Mouse (Mus musculus): Measurements from ENCODE around the gene Tprg. TPM values are rescaled to one million over a fixed set of nuclear protein-coding genes. Genes with fewer than 3 reads are reported as not detected.
A peak's percentile ranks its signal among the peaks of the same experiment; 100 is the strongest.

Tprg gene
- polyA plus RNA-seq, 1 experiment from 2014 or later = 0.85 TPM

DNA sequence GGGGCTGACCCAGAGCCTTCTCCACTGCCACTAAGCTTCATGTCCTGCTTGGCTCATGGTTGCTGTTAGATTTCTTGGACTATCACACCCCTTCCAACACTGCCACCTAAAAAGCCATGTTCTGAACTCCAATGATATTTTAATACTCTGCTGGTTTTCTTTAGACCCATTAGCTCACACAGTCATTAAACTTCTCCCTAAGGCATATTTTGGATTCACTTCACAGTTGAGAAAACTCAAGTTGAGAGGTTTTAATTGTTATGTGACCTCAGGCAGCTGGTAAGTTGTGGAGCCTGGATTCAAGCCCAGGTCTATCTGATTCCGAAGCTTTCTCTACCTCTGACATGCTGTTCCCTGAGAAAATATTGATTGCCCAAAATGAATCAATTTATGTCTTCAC, 11.6 kb downstream of the Tprg start:
- no peak overlapping the region for H3K9ac ChIP-seq (replicated peaks; ENCODE audit: low read depth, low read length)
- H3K27me3 ChIP-seq (ENCODE audit: control insufficient read depth, insufficient read depth, low read length) = no peaks in the 10 kb centered on the region
- 56% methylated on average over 1 of the region's 1 CpGs for WGBS
- no peaks in the 10 kb centered on the region for H3K4me1 ChIP-seq (ENCODE audit: control insufficient read depth, insufficient read depth, low read length)
- no peak for ATAC-seq (ENCODE audit: insufficient number of reproducible peaks, insufficient read depth, low FRiP score, low read depth)
- H3K4me2 ChIP-seq (replicated peaks; ENCODE audit: low read depth, low read length) = no peak overlapping the region
- no peaks in the 10 kb centered on the region for H3K36me3 ChIP-seq (ENCODE audit: control insufficient read depth, insufficient read depth, low read length)
- no peak overlapping the region for H3K27ac ChIP-seq (ENCODE audit: low read length)
- H3K4me3 ChIP-seq (ENCODE audit: low read depth, low read length) = no peak overlapping the region
- H3K9me3 ChIP-seq (ENCODE audit: control insufficient read depth, low read depth, low read length) = no peaks in the 10 kb centered on the region

- no peaks in the 10 kb centered on the region for H3K27me3 ChIP-seq (ENCODE audit: control insufficient read depth, insufficient read depth, low read length)
- no peaks in the 10 kb centered on the region for H3K9me3 ChIP-seq (ENCODE audit: control insufficient read depth, low read depth, low read length)
- no peaks in the 10 kb centered on the region for H3K36me3 ChIP-seq (ENCODE audit: control insufficient read depth, insufficient read depth, low read length)
- H3K9ac ChIP-seq (replicated peaks; ENCODE audit: low read depth, low read length) = no peak overlapping the region
- no peak overlapping the region for H3K27ac ChIP-seq (ENCODE audit: low read length)
- 89% methylated on average over 4 of the region's 4 CpGs for WGBS
- H3K4me3 ChIP-seq (ENCODE audit: low read depth, low read length) = no peak overlapping the region
- H3K4me1 ChIP-seq (ENCODE audit: control insufficient read depth, insufficient read depth, low read length) = no peaks in the 10 kb centered on the region
- H3K4me2 ChIP-seq (replicated peaks; ENCODE audit: low read depth, low read length) = no peak overlapping the region
- no peak for ATAC-seq (ENCODE audit: insufficient number of reproducible peaks, insufficient read depth, low FRiP score, low read depth)
Observed at GRCm38 (mm10) chr16:25302616-25303015, 16.0 kb downstream of the Tprg start.

DNA sequence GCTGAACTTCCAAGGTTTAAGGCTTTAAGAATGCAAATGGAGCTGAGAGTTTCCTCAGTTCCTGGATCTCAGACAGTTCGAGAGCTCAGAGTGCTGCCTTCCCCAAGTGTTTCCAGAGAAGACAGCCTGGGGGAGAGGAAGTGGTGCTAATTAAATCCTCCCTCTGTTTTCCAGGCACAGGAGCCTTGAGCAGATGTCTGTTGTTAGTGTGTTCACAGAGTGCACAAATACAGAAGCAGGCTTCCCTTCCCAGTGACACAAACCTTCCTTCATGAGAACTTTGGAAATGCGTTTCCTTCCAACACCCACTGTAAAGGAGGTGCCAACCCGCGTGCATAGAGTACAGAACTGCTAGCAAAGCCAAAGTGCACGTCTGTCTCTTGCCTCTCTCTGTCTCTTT, 27.4 kb downstream of the Tprg start:
- WGBS = 73% methylated on average over 5 of the region's 5 CpGs
- no peak overlapping the region for H3K4me2 ChIP-seq (replicated peaks; ENCODE audit: low read depth, low read length)
- no peaks in the 10 kb centered on the region for H3K4me1 ChIP-seq (ENCODE audit: control insufficient read depth, insufficient read depth, low read length)
- ATAC-seq (ENCODE audit: insufficient number of reproducible peaks, insufficient read depth, low FRiP score, low read depth) = no peak
- H3K9ac ChIP-seq (replicated peaks; ENCODE audit: low read depth, low read length) = no peak overlapping the region
- H3K27me3 ChIP-seq (ENCODE audit: control insufficient read depth, insufficient read depth, low read length) = no peaks in the 10 kb centered on the region
- H3K4me3 ChIP-seq (ENCODE audit: low read depth, low read length) = no peak overlapping the region
- no peaks in the 10 kb centered on the region for H3K9me3 ChIP-seq (ENCODE audit: control insufficient read depth, low read depth, low read length)
- H3K36me3 ChIP-seq (ENCODE audit: control insufficient read depth, insufficient read depth, low read length) = no peaks in the 10 kb centered on the region
- H3K27ac ChIP-seq (ENCODE audit: low read length) = no peak overlapping the region

GRCm38 (mm10) chr16:25315090-25315489, 28.5 kb downstream of the Tprg start:
- H3K27me3 ChIP-seq (ENCODE audit: control insufficient read depth, insufficient read depth, low read length) = no peaks in the 10 kb centered on the region
- ATAC-seq (ENCODE audit: insufficient number of reproducible peaks, insufficient read depth, low FRiP score, low read depth) = peak; percentile 58; the same call in 1 of the 2 replicates
- H3K4me3 ChIP-seq (ENCODE audit: low read depth, low read length) = no peak overlapping the region
- H3K9ac ChIP-seq (replicated peaks; ENCODE audit: low read depth, low read length) = no peak overlapping the region
- H3K4me1 ChIP-seq (ENCODE audit: control insufficient read depth, insufficient read depth, low read length) = no peaks in the 10 kb centered on the region
- no peak overlapping the region for H3K4me2 ChIP-seq (replicated peaks; ENCODE audit: low read depth, low read length)
- 52% methylated on average over 3 of the region's 3 CpGs for WGBS
- no peak overlapping the region; the same call in 1 of the 2 replicates for H3K27ac ChIP-seq (ENCODE audit: low read length)
- H3K9me3 ChIP-seq (ENCODE audit: control insufficient read depth, low read depth, low read length) = no peaks in the 10 kb centered on the region
- H3K36me3 ChIP-seq (ENCODE audit: control insufficient read depth, insufficient read depth, low read length) = no peaks in the 10 kb centered on the region

DNA sequence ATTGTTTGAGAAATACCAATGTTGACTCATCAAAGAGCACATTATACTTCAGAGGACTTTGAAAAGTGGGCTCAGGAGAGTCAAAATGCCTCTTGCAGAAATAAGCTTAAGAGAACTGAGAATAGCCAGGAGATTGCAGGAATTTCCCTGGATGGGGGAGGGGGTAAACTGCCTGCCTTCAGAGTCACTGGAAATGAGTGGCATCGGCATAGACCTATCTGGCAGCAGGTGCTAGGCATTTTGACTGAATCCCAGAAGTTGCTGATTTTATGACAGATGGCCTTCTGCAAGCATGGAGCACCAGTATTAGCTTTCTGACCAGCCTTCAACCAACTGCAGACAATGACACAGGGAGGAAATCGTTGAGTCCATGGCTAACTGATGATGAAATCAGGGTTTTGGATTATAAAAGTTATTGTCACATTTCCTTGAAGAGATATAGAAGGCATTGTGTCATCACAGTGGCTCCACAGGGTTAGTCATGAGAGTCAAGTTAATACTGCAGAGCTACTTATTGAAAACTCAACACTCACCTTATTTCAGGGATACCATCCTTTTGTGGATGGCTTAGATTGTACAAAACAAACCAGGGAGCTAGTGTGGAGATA, 39.1 kb downstream of the Tprg start:
- Histone ChIP-seq H3K36me3 (ENCODE audit: control insufficient read depth, insufficient read depth, low read length) (no peaks in the 10 kb centered on the region), H3K27me3 (ENCODE audit: control insufficient read depth, insufficient read depth, low read length) (no peaks in the 10 kb centered on the region), H3K27ac (ENCODE audit: low read length) (no peak overlapping the region), H3K9ac (replicated peaks; ENCODE audit: low read depth, low read length) (no peak overlapping the region), H3K9me3 (ENCODE audit: control insufficient read depth, low read depth, low read length) (no peaks in the 10 kb centered on the region), H3K4me1 (ENCODE audit: control insufficient read depth, insufficient read depth, low read length) (no peaks in the 10 kb centered on the region), H3K4me3 (ENCODE audit: low read depth, low read length) (no peak overlapping the region), H3K4me2 (replicated peaks; ENCODE audit: low read depth, low read length) (no peak overlapping the region)
- no peak for ATAC-seq (ENCODE audit: insufficient number of reproducible peaks, insufficient read depth, low FRiP score, low read depth)
- WGBS = 83% methylated on average over 2 of the region's 2 CpGs

DNA sequence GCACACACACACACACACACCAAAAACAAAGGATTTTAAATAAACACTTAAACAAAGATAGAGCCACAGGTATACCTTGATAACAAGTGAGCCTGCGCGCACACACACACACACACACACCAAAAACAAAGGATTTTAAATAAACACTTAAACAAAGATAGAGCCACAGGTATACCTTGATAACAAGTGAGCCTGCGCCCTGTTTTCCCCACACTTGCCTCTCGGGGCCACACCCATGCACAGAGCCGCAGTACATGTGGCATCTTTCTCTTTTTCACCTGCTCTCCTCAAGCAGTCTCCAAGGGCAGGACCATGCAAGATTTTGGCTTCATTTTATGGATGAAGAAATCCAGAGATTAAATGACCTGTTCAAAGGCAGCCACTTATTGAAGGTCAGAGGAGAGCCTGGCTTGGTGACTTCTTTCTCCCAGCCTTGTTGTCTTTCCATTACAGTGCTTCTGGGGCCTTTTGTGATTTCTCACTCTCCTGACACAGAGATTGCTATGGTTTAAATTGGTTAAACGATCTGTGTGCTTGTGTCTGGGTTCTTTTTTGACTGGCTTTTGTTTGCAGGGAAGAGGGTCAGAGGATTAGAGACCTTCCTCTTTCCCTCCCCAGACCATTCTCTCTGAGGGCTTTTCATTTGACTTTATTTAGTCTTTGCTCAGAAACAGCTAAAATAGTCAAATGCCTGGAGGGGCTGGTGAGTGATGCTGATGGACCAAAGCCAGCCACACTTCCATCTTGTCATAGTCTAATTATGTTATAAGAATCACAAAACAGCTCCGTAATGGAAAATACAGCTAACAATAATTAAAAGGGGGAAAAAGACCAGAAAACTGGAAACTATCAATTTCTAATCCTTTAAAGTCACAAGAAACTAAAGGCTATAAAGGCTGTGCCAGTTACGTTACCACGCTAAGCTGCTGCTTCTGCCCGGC, 46.9 kb downstream of the Tprg start:
- no peak overlapping the region for H3K27ac ChIP-seq (ENCODE audit: low read length)
- no peaks in the 10 kb centered on the region for H3K9me3 ChIP-seq (ENCODE audit: control insufficient read depth, low read depth, low read length)
- no peak for ATAC-seq (ENCODE audit: insufficient number of reproducible peaks, insufficient read depth, low FRiP score, low read depth)
- H3K4me3 ChIP-seq (ENCODE audit: low read depth, low read length) = no peak overlapping the region
- 75% methylated on average over 10 of the region's 10 CpGs for WGBS
- no peaks in the 10 kb centered on the region for H3K27me3 ChIP-seq (ENCODE audit: control insufficient read depth, insufficient read depth, low read length)
- H3K4me2 ChIP-seq (replicated peaks; ENCODE audit: low read depth, low read length) = no peak overlapping the region
- no peaks in the 10 kb centered on the region for H3K4me1 ChIP-seq (ENCODE audit: control insufficient read depth, insufficient read depth, low read length)
- no peaks in the 10 kb centered on the region for H3K36me3 ChIP-seq (ENCODE audit: control insufficient read depth, insufficient read depth, low read length)
- no peak overlapping the region for H3K9ac ChIP-seq (replicated peaks; ENCODE audit: low read depth, low read length)

DNA sequence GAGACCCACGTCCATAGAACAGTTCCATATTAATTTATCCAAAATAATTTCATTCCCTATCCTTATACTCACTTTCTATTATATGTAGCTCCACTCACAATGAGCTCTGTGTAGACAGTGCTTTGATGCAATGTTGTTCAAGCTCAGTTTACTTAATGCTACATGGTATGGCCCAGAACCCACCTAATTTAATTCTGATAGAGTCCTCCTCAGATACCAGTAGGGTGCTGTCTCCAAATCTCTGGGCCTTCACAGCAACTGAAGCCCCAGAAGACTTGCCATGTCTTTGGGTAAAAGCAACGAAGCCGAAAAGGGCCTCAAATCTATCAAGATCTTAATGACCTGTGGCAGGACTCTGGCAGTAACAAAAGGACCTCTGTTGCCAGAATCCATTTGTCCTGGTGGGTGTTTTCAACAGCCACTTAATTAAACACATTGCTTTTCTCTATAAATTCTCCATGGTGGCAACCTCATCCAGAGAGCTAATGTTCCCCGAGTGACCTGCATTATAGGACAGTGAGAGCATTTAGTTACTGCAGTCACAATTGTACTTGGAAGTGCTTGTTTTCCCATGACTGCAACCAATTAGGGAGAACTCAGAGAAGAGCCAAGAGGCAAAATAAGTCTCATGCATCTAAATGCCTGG, 48.6 kb downstream of the Tprg start:
- no peaks in the 10 kb centered on the region for H3K27me3 ChIP-seq (ENCODE audit: control insufficient read depth, insufficient read depth, low read length)
- no peaks in the 10 kb centered on the region for H3K36me3 ChIP-seq (ENCODE audit: control insufficient read depth, insufficient read depth, low read length)
- WGBS = 56% methylated on average over 4 of the region's 4 CpGs
- no peaks in the 10 kb centered on the region for H3K9me3 ChIP-seq (ENCODE audit: control insufficient read depth, low read depth, low read length)
- no peaks in the 10 kb centered on the region for H3K4me1 ChIP-seq (ENCODE audit: control insufficient read depth, insufficient read depth, low read length)
- no peak overlapping the region for H3K27ac ChIP-seq (ENCODE audit: low read length)
- ATAC-seq (ENCODE audit: insufficient number of reproducible peaks, insufficient read depth, low FRiP score, low read depth) = no peak
- H3K9ac ChIP-seq (replicated peaks; ENCODE audit: low read depth, low read length) = no peak overlapping the region
- H3K4me2 ChIP-seq (replicated peaks; ENCODE audit: low read depth, low read length) = no peak overlapping the region
- no peak overlapping the region for H3K4me3 ChIP-seq (ENCODE audit: low read depth, low read length)

GRCm38 (mm10) chr16:25349626-25350025, 63.0 kb downstream of the Tprg start:
- WGBS = 4% methylated on average over 3 of the region's 3 CpGs
- Histone ChIP-seq H3K4me3 (ENCODE audit: low read depth, low read length) (no peak overlapping the region), H3K4me1 (ENCODE audit: control insufficient read depth, insufficient read depth, low read length) (no peaks in the 10 kb centered on the region), H3K9me3 (ENCODE audit: control insufficient read depth, low read depth, low read length) (no peaks in the 10 kb centered on the region), H3K9ac (replicated peaks; ENCODE audit: low read depth, low read length) (no peak overlapping the region), H3K27ac (ENCODE audit: low read length) (no peak overlapping the region), H3K27me3 (ENCODE audit: control insufficient read depth, insufficient read depth, low read length) (no peaks in the 10 kb centered on the region), H3K36me3 (ENCODE audit: control insufficient read depth, insufficient read depth, low read length) (no peaks in the 10 kb centered on the region), H3K4me2 (replicated peaks; ENCODE audit: low read depth, low read length) (no peak overlapping the region)
- no peak for ATAC-seq (ENCODE audit: insufficient number of reproducible peaks, insufficient read depth, low FRiP score, low read depth)

All from stomach, embryonic 14.5 days (tissue).